Comparison of ENCODE assay signal across 8 mouse cellular contexts in the genomic region with DNA sequence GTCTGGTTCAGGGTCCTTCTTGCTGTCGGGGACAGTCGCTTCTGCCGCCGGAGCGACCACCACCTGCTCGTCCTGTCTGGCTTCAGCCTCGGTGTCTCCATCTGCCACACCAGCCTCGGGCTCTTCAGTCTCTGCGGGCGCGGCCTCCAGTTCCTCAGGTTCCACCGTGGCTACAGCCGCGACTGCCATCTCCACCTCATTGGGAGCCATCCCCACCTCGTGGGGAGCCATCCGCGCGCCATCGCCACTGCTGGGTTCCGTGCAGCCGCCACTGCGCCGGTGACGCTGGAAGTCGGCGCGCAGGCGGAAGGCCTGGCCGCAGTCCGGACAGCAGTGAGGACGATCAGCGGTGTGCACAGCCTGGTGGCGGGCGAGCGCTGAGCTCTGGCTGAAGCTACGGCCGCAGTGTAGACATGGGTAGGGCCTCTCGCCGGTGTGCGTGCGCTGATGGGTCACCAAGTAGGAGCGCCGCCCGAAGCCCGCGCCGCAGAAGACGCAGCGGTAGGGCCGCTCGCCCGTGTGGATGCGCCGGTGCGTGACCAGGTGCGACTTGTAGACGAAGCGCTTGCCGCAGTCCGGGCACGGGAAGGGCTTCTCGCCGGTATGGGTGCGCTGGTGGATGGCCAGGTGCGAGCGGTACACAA. TPM values are rescaled to one million over a fixed set of nuclear protein-coding genes. Genes with fewer than 3 reads are reported as not detected.
DNase-seq lines count a peak whose midpoint lies in the region; ATAC-seq and TF ChIP-seq lines count a peak whose summit lies in the region.

No protein-coding gene starts in this region.

- H3K9me3 ChIP-seq in hindbrain, embryonic 16.5 days (ENCODE audit: control insufficient read depth, low read length), result peaks cover 2% of the 10 kb centered on the region; the same call in 1 of the 2 replicates
- peaks cover 5% of the 10 kb centered on the region for H3K9me3 ChIP-seq in stomach, postnatal 0 days (ENCODE audit: control insufficient read depth, low read length)

- no peak for TF ChIP-seq EP300 in stomach, postnatal 0 days (optimal IDR thresholded peaks at IDR 0.05)

- H3K4me1 ChIP-seq in hindbrain, embryonic 16.5 days (ENCODE audit: control insufficient read depth, insufficient read depth, low read depth, low read length), result peaks cover 17% of the 10 kb centered on the region
- H3K4me1 ChIP-seq in stomach, postnatal 0 days (replicated peaks; ENCODE audit: control insufficient read depth, insufficient read depth), result no peaks in the 10 kb centered on the region
- H3K4me1 ChIP-seq in thymus, adult 2 months (replicated peaks; ENCODE audit: control insufficient read depth, insufficient read depth, low read length), result no peaks in the 10 kb centered on the region; the same call in 1 of the 2 replicates

- peaks cover 28% of the 10 kb centered on the region for H3K27me3 ChIP-seq in hindbrain, embryonic 16.5 days (replicated peaks; ENCODE audit: control insufficient read depth, insufficient read depth, low read length)
- peaks cover 14% of the 10 kb centered on the region for H3K27me3 ChIP-seq in stomach, postnatal 0 days (ENCODE audit: control insufficient read depth, insufficient read depth, low read length)
- peaks cover 14% of the 10 kb centered on the region; the same call in 1 of the 2 replicates for H3K27me3 ChIP-seq in thymus, adult 2 months (ENCODE audit: control insufficient read depth, insufficient read depth, low read length)

- peak; percentile 13 for DNase-seq in adrenal gland, postnatal 25 days
- no peak for DNase-seq in adrenal gland, adult 8-10 months
- peak; percentile 36 for DNase-seq in right cerebral cortex, postnatal 25 days
- DNase-seq in right cerebral cortex, postnatal 36 days (ENCODE audit: low spot score in 2 of 2), result no peak
- DNase-seq in stomach, postnatal 0 days (ENCODE audit: low spot score), result no peak
- no peak for DNase-seq in thymus, adult 2 months
- DNase-seq in gastrocnemius, postnatal 14 days, result no peak

- no peak overlapping the region for H3K9ac ChIP-seq in hindbrain, embryonic 16.5 days (ENCODE audit: low read depth, low read length)
- H3K9ac ChIP-seq in stomach, postnatal 0 days (ENCODE audit: low read length), result no peak overlapping the region

- no peak for TF ChIP-seq POLR2A in thymus, adult 2 months (IDR thresholded peaks at IDR 0.05; ENCODE audit: control insufficient read depth, extremely low read depth, insufficient read depth, low read length, poor library complexity)

- WGBS in hindbrain, embryonic 16.5 days, result 19% methylated on average over 66 of the region's 66 CpGs
- WGBS in stomach, postnatal 0 days, result 55% methylated on average over 57 of the region's 66 CpGs
- WGBS in thymus, adult 2 months, result 36% methylated on average over 66 of the region's 66 CpGs

- H3K4me3 ChIP-seq in hindbrain, embryonic 16.5 days (ENCODE audit: low read length), result 0 out of 2 replicates have a peak overlapping the region, but pooled peaks have one; percentile 6
- peak overlapping the region; percentile 35; the same call in 1 of the 2 replicates for H3K4me3 ChIP-seq in stomach, postnatal 0 days (ENCODE audit: low read depth, low read length)
- no peak overlapping the region for H3K4me3 ChIP-seq in thymus, adult 2 months (ENCODE audit: control insufficient read depth, insufficient read depth, low read length)

- H3K4me2 ChIP-seq in hindbrain, embryonic 16.5 days (ENCODE audit: low read length), result no peak overlapping the region; the same call in 1 of the 2 replicates
- no peak overlapping the region for H3K4me2 ChIP-seq in stomach, postnatal 0 days (replicated peaks; ENCODE audit: low read depth)

- ATAC-seq in hindbrain, embryonic 16.5 days, result no peak
- no peak for ATAC-seq in stomach, postnatal 0 days (ENCODE audit: low FRiP score, low TSS enrichment)

- intact Hi-C loops in gastrocnemius, postnatal 14 days (cut with DNase I; ENCODE audit: low total_unique reads), result no loop called here

- no peak overlapping the region for H3K27ac ChIP-seq in hindbrain, embryonic 16.5 days (ENCODE audit: low read depth, low read length)
- no peak overlapping the region for H3K27ac ChIP-seq in stomach, postnatal 0 days (replicated peaks)
- H3K27ac ChIP-seq in thymus, adult 2 months (ENCODE audit: control insufficient read depth, insufficient read depth, low read length), result no peak overlapping the region

- no peak for TF ChIP-seq CTCF in stomach, postnatal 0 days (IDR thresholded peaks at IDR 0.05; ENCODE audit: low read depth)
- no peak for TF ChIP-seq CTCF in thymus, adult 2 months (IDR thresholded peaks at IDR 0.05; ENCODE audit: borderline replicate concordance, control insufficient read depth, extremely low read depth, insufficient read depth, low read length, poor library complexity)

- H3K36me3 ChIP-seq in hindbrain, embryonic 16.5 days (ENCODE audit: control insufficient read depth, insufficient read depth, low read length), result peaks cover 38% of the 10 kb centered on the region
- peaks cover 12% of the 10 kb centered on the region for H3K36me3 ChIP-seq in stomach, postnatal 0 days (ENCODE audit: control insufficient read depth, insufficient read depth, low read length)
- H3K36me3 ChIP-seq in thymus, adult 2 months (ENCODE audit: control insufficient read depth, insufficient read depth, low read length), result no peaks in the 10 kb centered on the region

RNA-seq across cellular contexts. Expression of a gene that starts 15.2 kb away (rescaled TPM):
- total RNA-seq in adrenal gland, postnatal 25 days (2021), result 7.4 and 11.6 TPM in 2 replicates
- 10 to 100 TPM; 11.0 to 13.1 (median 12.0) TPM for total RNA-seq in adrenal gland, adult 8-10 months (2022)
- polyA plus RNA-seq in hindbrain, embryonic 16.5 days (2015; fragmentation: Nextera tagmentation; extraction: Ambion mirVana), result 3.3 and 7.2 TPM in 2 replicates
- 1.4 and 1.7 TPM in 2 replicates for polyA plus RNA-seq in stomach, postnatal 0 days (2015; fragmentation: Nextera tagmentation; extraction: Ambion mirVana)
- 3.6 and 4.0 TPM in 2 replicates for polyA plus RNA-seq in thymus, adult 2 months (2012; rRNA removed)
- total RNA-seq in gastrocnemius, postnatal 14 days (2021), result 1 to 10 TPM; 2.8 to 3.5 TPM

RNA-seq across cellular contexts. Expression of a gene that starts 19.6 kb away (rescaled TPM):
- 22.3 and 22.9 TPM in 2 replicates for total RNA-seq in adrenal gland, postnatal 25 days (2021)
- 10 to 100 TPM; 22.8 to 30.6 (median 25.7) TPM for total RNA-seq in adrenal gland, adult 8-10 months (2022)
- 16.4 and 20.5 TPM in 2 replicates for polyA plus RNA-seq in hindbrain, embryonic 16.5 days (2015; fragmentation: Nextera tagmentation; extraction: Ambion mirVana)
- 4.2 and 4.5 TPM in 2 replicates for polyA plus RNA-seq in stomach, postnatal 0 days (2015; fragmentation: Nextera tagmentation; extraction: Ambion mirVana)
- 24.8 and 32.9 TPM in 2 replicates for polyA plus RNA-seq in thymus, adult 2 months (2012; rRNA removed)
- 1 to 10 TPM; 7.0 to 8.6 TPM for total RNA-seq in gastrocnemius, postnatal 14 days (2021)

RNA-seq across cellular contexts. Expression of a gene that starts 27.9 kb away (rescaled TPM):
- total RNA-seq in adrenal gland, postnatal 25 days (2021), result not detected in 2 replicates
- not detected for total RNA-seq in adrenal gland, adult 8-10 months (2022)
- polyA plus RNA-seq in hindbrain, embryonic 16.5 days (2015; fragmentation: Nextera tagmentation; extraction: Ambion mirVana), result not detected in 2 replicates
- polyA plus RNA-seq in stomach, postnatal 0 days (2015; fragmentation: Nextera tagmentation; extraction: Ambion mirVana), result 0.05 TPM in 1 of 2 replicates, not detected in the other
- not detected in 2 replicates for polyA plus RNA-seq in thymus, adult 2 months (2012; rRNA removed)
- not detected for total RNA-seq in gastrocnemius, postnatal 14 days (2021)

RNA-seq across cellular contexts. Expression of a gene that starts 38.8 kb away (rescaled TPM):
- total RNA-seq in adrenal gland, postnatal 25 days (2021), result 0.24 and 0.29 TPM in 2 replicates
- total RNA-seq in adrenal gland, adult 8-10 months (2022), result under 1 TPM; 0.20 to 0.54 (median 0.46) TPM
- polyA plus RNA-seq in hindbrain, embryonic 16.5 days (2015; fragmentation: Nextera tagmentation; extraction: Ambion mirVana), result 0.16 and 0.31 TPM in 2 replicates
- 0.06 TPM in 2 replicates for polyA plus RNA-seq in stomach, postnatal 0 days (2015; fragmentation: Nextera tagmentation; extraction: Ambion mirVana)
- polyA plus RNA-seq in thymus, adult 2 months (2012; rRNA removed), result 0.96 and 1.0 TPM in 2 replicates
- under 1 TPM; 0.33 to 0.44 TPM for total RNA-seq in gastrocnemius, postnatal 14 days (2021)

Comparison
In these comparisons a context has a peak if more than half of its experiments do, and no peak if none do; other contexts are left out.
1. DNase-seq: peak in adrenal gland, postnatal 25 days (single experiment) and right cerebral cortex, postnatal 25 days (single experiment); none in adrenal gland, adult 8-10 months (single experiment), right cerebral cortex, postnatal 36 days (0 of 2), stomach, postnatal 0 days (single experiment), thymus, adult 2 months (single experiment) and gastrocnemius, postnatal 14 days (single experiment).